Mouse (Mus musculus) embryo, embryonic 11 days (tissue): ENCODE data around the gene Drap1.

Experiments used
- DNase-seq: peaks from one replicate; pipeline ENCODE4 v3.0.0-alpha.2; 2015

Gene Drap1

DNA sequence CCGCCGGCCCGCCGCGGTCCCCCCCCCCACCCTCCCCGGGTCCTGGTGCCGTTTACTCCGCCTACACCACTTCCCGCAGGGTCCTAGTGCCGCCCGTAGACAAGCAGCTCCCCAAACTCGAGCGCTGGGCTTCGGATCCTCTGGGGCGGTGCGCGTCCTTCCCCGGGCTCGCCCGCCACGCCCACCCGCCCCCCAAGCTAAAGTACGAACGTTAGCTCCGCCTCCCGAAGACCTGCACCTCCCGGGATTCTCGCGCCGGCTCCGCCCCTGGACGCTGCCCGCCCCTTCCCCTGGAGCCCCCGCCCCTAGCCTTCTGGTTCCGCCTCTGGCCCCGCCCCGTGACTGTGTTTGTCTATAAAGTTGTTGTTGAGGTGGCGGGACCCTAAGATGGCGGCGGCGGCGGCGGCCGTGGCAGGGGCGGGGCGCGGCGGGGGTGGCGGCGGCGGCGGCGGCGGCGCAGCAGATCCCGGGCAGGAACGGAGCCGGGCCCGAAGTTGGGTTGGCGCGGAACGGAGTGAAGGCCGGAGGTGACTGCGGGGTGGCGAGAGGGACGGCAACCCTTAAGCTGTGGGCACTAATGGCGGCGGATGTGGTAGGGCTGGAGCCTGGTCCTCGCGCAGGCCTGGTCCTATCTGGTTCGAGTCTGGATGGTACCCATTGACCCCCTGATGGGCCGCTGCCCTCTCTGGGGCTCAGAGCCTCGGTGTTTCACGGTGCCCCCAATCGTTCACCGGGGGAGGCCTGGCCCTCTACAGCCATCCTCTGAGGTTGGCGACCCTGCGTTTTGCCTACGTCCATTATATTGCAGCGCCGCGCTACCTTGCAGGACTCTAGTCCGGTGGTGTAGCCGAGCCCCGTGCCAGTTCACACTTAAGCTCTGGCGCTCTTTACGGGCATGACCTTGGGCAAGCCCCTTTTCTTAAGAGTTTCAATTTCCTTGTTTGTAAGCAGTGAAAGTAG lies at the start of gene Drap1, which contains the start of gene AI837181:
TSS of gene Drap1 (minus strand) at position 198 of the 960 bp plus-strand sequence.
TSS of gene AI837181 (plus strand) at position 363 of the 960 bp plus-strand sequence.
- peak; percentile 99 for DNase-seq

DNA sequence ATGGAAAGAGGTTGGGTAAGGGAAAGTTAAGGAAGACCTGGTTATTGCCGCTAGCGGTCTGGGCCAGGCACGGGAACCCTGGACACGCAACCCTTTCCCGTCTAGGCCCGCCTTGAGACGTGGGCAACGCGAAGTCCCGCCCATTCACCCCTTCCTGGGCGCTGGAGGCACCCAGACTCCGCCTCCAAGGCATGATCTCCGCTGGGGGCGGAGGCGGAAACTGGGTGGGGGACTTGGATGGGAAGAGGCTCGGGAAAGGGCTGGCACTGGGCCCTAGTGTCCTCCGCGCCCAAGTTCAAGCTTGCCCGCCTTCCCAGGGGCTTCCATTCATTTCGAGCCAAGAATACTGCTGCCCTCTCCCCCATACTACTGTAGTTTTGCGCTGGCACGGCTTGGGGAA lies 48.9 kb upstream of the Drap1 start, which contains the start of gene Efemp2:
TSS of gene Efemp2 (plus strand) at position 235 of the 400 bp plus-strand sequence.
- peak; percentile 90 for DNase-seq

DNA sequence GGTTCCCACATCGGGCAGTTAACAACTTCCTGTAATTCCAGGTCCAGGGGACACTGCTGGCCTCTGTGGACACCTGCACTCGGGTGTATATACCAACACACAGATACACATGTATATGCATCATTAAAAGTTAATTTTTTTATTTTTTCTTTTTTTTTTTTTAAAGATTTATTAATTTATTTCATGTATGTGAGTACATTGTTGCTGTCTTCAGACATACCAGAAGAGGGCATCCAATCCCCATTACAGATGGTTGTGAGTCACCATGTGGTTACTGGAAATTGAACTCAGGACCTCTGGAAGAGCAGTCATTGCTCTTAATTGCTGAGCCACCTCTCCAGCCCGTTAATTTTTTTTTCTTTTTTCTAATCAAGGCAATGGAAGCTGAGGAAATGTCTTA lies 48.1 kb upstream of the Drap1 start:
- no peak for DNase-seq

DNA sequence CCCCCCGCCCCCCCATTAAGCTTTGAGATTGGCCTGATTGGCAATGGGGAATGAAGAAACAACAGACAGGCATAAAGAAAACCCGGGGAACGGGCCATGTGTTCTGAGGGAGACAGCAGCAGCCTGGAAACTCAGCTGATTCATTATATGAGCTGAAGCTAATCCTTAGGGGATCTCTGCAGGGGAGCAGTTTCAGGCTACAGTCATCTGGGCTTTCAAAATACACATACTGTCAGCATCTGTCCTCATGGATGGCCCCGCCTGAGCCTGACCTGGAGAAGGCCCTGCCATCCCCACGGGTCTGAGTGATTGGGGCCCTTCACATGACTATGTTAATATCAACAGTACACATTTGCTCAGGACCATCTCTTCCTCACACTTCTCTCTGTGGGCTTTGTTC lies 47.1 kb upstream of the Drap1 start:
- no peak for DNase-seq

DNA sequence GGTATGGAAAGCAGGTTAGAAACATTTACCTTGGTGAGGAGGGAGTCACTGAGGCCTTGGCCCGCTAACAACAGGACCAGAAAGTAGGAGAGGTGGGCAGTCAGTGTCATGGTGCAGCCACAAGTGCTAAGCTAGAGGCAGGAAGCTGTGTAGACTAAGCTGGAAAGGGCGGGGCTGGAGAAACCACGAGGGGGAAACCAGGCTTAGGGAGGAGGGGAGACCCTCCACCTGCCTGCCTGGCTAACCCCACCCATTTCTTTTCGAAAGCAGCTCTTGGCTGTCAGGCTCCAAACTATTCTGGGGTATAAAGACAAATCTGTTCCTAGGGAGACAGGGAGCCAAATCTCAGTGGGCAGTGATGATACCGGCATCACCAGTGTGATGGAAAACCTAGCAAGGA lies 43.6 kb upstream of the Drap1 start, which contains the start of gene Ctsw:
TSS of gene Ctsw (minus strand) at position 134 of the 400 bp plus-strand sequence.
- no peak for DNase-seq

DNA sequence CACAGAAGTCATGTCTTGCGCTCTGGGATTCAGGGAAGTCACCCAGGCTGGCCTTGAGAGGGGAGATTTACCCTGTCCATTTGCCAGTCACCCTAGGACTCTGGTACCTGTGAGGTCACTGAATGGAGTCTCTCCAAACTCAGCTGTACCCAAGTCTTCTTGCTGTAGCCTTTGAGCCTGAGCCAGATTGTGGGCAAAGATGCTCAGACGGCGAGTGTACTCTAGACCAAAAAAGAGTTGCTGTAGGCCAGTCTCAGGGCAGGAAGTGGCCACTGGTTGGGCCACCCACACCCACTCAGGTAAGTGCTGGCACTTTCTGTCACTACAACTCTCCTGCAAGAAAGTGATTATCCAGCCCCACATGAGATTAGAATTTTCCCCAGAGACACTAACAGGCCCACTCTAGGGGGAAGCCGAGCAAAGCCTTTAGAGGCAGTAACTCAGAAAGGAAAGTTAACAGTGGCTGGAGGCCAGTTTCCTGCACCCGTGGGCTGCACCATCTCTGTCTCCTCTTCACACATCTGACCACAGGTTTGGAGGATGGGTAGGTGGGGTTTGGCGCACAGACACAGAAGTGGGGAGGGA lies 42.2 kb upstream of the Drap1 start:
- DNase-seq: no peak

DNA sequence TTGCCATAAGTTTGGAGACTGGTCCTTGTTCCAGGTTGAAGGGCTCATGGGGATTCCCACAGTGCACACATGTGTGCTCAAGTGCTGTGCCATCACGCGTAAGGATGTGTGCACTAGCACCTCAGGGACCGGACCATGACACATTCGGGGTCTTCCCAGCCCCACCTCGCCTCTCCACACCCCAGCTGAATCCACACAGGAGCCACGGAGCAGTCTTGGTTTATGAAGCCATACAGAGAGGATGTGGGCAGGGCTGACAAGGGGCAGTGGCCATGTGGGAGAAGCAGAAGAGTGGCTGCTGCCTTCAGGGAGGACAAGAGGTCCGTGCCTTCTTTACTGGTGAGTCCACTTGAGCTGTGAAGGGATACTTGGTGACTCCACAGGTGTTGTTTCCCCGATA lies 40.3 kb upstream of the Drap1 start:
- no peak for DNase-seq

DNA sequence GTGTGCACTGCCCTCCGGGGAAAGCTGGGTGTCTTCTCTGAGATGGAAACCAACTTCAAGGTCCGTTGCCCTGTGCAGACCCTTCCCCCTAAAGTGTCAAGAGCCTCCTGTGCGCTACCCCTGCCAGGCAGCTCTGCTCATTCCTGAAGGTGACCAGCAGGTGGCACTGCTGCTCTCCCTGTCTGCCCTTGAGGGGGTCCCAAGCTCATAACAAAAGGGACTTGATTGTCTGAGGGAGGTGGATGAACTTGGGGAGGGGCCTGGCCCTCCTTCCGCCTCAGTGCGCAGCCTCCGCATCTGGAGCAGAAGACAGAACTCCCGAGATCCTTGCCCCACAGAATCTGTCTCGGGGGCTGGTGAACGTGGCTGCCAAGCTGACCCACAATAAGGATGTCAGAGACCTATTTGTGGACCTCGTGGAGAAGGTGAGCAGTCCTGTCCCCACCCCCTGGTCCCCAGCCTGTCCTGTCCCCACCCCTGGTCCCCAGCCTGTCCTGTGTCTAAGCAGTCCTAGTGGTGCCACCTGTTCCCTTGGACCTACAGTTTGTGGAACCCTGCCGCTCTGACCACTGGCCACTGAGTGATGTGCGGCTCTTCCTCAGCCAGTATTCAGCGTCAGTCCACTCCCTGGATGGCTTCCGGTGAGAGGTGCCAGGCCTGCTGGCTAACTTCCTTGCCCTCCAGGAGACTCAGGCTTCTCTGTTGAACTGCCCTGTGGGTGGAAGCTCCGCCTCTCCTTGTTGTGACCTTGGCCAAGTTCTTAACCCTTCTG lies 39.2 kb upstream of the Drap1 start:
- DNase-seq: peak; percentile 85

DNA sequence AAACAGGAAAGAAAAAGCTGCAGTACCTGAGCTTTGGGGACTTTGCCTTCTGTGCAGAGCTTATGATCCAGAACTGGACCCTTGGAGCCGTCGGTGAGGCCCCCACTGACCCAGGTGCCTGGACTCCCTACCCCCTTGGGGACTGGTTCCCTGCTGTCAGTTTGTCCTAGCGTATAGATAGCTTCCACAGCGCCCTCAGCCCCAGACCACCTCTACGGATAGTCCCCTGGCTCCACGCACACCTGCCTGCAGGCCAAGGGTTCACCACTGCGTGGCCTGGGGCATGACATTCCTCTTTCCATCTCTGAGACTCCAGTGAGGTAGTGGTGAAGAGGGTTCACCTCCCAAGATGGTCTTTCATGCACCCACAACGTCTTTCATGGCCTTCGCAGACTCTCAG lies 38.4 kb upstream of the Drap1 start:
- DNase-seq: no peak

DNA sequence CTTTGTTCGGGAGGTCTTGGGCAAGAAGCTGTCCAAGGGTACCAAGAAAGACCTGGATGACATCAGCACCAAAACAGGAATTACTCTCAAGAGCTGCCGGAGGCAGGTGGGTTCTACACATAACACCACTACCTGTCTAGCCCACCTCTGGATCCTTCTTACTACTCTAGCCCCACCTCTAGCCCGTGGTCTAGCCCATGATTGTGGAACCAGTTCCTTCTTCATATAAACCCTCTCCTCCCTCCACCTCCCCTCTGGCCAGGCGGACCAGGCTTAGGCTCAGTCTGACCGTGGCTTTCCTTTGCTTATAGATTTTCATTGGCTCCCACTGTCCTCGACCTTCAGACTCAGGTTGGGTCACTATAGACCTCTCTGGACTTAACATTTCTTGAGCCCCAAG lies 36.6 kb upstream of the Drap1 start:
- DNase-seq: no peak

DNA sequence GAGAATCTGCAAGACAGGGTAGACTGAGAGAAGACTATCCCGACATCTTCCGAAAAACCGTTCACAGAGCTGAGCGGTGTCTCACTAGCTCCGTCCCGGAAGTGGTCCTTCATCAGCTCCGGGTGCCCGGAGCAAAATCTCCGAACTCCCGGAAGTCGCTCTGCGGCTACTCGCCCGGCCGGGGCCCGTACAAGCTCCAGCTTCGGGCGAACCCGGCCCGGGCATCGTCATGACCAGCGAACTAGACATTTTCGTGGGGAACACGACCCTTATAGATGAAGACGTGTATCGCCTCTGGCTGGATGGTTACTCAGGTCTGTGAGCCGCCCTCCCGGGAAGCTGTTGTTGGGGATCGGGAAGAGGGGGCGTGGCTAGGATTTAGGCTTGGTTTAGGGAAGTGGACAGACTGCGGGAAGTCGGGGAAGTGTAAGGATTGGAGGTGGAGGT lies 35.7 kb upstream of the Drap1 start, which contains the start of gene Fibp:
TSS of gene Fibp (plus strand) at position 151 of the 447 bp plus-strand sequence.
- peak; percentile 95 for DNase-seq

DNA sequence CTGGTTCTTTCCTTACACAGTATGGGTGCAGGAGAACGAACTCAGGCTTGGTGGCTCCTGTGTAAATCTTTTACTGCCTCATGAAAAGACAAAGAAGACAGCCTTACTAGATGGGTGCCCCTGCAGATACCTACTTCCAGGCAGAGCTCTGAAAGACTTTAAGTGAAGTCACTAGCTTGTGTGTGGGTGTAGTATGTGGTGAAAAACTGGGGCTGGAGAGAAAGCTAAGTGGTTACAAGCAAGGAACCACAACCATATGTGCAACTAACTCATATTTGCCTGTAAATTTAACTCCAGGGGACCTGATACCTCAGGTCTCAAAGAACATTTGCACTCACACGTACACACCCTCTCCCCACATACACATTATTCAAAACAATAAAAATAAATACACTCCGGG lies 35.1 kb upstream of the Drap1 start:
- no peak for DNase-seq

DNA sequence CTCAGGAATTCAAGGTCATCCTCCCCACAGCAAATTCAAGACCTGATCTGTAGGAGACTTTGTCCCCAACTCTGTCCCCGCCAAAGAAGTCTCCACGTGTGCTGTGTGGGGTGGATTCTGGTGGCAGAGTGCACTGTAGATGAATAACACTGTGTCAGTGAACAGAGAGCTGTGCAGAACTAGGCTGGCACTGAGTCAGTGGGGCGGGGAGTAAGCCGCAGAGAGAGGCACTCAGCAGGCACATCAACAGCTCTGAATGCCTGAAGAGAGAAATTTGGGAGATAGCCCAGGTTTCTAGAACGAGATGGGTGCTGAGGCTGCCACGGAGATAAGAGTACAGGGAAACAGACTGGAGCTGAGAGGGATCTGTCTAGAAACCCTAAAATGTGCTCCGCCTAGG lies 34.2 kb upstream of the Drap1 start:
- DNase-seq: no peak

DNA sequence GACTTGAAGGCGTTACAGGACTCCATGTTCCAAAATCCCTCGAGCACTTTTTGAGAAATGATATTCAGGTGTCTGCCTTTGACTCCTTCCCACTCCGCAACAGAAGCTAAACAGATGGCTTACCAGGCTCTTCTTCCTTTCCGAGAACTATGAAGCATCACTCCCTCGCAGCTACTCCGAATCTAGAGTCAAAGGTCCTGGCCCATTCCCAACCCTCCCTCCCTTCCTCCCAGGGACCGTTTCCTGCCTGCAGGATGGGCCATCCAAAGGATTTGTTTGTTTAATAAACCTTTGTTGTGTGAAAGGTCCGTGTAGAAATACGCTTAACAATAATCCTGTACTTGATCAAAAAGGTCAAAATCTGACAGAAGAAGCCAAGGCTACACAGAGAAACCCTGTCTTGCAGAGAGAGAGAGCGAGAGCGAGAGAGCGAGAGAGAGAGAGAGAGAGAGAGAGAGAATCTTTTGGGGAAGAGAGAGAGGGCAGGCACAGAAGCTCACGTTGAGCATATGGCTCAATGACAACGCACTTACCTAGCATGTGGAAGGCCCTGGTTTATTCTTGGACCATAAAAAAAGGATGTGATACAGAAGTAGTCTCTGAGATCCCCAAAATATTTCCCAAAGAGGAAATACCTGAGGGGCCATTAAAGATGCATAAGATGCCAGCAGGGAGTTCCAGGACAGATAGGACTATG lies 33.1 kb upstream of the Drap1 start, which contains the start of gene Ccdc85b:
TSS of gene Ccdc85b (minus strand) at position 149 of the 697 bp plus-strand sequence.
- no peak for DNase-seq

DNA sequence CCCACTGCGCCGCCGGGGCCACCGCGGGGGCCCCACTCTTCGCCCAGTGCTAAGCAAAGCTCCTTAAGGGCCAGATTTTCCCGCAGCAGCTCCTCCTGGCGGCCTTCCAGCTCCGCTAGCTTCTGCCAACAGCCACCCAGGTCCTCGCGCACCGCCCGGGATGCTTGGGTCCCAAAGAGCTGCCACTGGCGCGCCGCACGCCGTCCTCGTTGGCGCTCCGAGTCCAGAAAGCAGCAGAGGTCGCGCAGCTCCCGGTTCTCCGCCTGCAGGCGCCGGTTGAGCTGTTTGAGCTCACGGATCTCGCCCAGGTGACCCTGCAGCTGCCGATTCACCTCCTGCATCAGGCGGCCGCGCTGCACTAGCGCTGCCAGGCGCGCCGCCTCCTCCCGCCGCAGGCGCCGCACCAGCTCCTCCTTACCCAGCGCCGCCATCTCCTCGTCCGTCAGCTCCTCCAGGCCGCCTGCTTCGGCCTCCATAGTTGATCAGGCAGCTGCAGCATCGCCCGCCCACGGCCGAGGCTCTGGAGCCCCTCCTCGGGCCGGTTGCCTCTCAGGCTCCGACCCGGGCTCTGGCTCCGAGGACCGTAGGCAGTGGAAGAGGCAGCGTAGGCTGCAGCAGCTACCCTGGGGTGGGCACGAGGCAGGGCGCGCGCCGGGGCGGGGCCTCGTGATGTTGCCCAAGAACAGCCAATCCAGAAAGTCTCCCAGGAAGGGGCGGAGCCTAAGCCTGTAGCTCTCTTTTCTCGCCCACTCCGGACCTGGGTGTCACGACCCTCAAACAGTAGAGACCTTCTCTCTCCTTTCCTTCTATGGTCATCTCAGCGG lies 32.4 kb upstream of the Drap1 start:
- peak; percentile 97 for DNase-seq

DNA sequence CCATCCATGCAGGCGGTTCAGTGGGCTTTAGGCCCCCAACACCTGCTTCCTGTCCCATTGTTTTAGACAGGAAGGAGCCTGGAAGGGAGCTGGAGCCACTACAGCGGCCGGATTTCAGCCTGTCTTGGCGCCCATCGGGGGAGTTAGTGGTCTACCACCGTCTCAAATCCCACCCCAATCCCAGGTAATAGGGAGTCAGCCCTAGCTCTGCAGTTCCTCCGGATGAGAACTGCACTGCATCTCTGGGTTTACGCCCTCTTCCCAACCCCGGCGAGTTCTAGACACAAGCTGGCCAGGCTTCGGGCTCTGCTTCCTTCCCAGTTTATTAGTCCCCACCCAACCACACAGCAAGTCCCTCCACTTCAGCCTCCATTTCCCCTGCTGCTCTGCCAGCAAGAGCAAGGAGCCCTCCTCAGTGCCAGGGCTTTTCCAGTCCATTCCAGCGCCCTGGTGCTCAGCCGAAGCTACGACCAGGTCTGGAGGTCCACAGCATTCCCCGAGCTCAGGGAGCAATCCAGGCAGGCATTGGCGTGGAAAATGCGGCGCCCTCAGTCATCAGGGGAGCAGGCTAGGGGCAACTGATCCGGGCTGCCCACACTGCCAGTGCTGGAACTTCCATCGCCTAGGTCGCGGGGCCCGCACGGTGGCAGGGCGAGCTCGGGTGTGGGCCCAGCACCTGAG lies 31.6 kb upstream of the Drap1 start:
- peak; percentile 50 for DNase-seq

DNA sequence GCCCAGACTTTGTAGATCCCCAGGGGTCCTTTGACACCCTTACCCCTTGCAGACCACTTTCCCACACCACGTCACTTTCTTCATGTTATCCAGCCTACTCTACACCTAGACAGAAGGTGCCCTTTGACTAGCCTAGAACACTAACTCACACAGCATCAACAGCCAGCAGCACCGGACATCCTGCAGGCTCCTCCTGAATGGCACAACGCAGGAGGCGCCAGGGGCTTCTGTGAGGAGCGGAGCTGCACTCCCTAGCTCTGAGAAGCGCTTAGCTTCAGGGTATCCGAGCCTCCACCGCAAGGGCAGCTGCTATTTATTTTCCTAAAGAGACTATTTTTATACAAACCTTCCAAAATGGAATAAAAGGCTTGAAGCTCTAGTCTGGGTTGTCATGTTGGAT lies 30.8 kb upstream of the Drap1 start:
- no peak for DNase-seq

DNA sequence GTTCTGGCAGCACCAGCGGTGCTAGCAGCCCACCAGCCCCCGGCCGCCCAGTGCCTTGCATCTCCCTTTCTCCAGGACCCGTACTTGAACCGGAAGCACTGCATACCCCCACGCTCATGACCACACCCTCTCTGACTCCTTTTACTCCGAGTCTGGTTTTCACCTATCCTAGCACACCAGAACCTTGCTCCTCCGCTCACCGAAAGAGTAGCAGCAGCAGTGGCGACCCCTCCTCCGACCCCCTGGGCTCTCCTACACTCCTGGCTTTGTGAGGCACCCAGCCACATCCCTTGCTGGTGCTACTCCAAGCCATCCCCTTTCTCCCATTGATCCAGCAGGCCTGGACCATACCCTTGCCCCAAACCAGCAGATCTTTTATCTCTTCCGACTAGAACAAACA lies 30.3 kb upstream of the Drap1 start:
- no peak for DNase-seq

DNA sequence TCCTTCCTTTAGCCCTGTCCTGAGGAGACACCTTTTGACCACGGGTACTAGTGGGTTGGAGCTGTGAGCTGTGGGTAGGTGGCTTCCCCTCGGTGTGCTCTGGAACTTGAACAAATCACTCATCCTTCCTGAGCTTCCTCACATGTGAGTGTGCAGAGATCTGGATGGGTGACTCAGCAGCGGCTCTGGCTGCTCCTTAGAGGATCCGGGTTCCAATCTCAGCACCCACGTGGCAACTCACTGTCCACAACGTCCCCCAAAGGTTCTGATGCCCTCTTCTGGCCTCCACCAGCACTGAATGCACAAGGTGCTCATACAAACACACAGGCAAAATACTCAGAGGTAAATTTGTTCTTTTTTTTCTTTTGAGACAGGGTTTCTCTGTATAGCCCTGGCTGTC lies 27.0 kb upstream of the Drap1 start:
- DNase-seq: no peak

DNA sequence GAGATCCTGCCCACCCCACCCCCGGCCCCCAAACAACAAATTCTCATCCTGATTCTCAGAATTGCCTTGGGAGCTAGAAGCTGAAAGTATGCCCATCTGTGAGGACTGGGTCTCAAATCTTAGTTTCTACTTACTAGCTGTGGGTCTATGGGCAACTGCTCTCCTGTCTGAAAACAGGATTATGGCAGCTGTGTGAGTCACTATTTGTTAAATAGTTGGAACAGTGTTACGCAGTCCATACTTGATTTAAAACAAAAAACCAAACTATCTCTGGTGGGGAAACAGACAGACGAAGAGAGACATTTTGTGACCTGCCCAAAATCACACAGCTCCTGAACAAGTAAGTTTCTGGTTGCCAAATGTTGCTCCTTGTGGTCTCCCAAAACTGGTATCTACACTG lies 24.9 kb upstream of the Drap1 start:
- no peak for DNase-seq
